Mouse (Mus musculus): ENCODE measurements at regions not wholly inside any gene's neighbourhood (a gene's known extent, or its start where the extent isn't known, plus 50 kb on each side); places are given as distances from the start of the nearest gene placed in this dataset.
A peak's percentile ranks its signal among the peaks of the same experiment; 100 is the strongest.

DNA sequence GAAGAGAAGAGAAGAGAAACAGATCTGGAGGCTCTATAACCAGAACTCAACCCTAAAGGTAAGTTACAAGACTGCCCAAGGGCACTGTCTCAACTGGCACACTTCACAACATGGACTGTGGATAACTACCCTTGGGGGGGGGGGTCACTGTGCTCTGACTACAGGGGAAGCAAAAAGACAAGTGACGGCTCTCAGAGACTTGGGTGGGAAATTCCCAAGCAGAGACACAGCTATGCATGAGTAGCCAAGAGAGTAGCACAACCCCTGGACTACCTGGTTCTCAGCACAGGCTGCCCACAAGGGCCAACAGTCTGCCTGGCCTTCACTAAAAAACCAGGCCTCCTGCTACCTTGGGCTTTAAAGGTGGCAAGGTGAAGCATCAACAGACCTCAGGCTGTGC is 146.3 kb upstream of the Tle3 start:
- Histone ChIP-seq H3K9ac (replicated peaks; ENCODE audit: low read length, poor library complexity, severe bottlenecking) (no peak overlapping the region), H3K4me1 (ENCODE audit: insufficient read depth, low read length) (peaks cover 6% of the 10 kb centered on the region), H3K4me3 (ENCODE audit: low read depth, low read length) (no peak overlapping the region), H3K27ac (ENCODE audit: low read depth, low read length) (no peak overlapping the region), H3K4me2 (ENCODE audit: low read depth, low read length, poor library complexity, severe bottlenecking) (no peak overlapping the region), H3K9me3 (ENCODE audit: low read length) (no peaks in the 10 kb centered on the region), H3K27me3 (ENCODE audit: insufficient read depth, low read length) (no peaks in the 10 kb centered on the region; the same call in 1 of the 2 replicates), H3K36me3 (ENCODE audit: insufficient read depth, low read length) (no peaks in the 10 kb centered on the region)
- no peak for TF ChIP-seq CTCF (IDR thresholded peaks at IDR 0.05)
- WGBS = 88% methylated on average over 1 of the region's 1 CpGs
- DNase-seq (ENCODE audit: low spot score) (no peak), ATAC-seq (ENCODE audit: low FRiP score) (no peak)

DNA sequence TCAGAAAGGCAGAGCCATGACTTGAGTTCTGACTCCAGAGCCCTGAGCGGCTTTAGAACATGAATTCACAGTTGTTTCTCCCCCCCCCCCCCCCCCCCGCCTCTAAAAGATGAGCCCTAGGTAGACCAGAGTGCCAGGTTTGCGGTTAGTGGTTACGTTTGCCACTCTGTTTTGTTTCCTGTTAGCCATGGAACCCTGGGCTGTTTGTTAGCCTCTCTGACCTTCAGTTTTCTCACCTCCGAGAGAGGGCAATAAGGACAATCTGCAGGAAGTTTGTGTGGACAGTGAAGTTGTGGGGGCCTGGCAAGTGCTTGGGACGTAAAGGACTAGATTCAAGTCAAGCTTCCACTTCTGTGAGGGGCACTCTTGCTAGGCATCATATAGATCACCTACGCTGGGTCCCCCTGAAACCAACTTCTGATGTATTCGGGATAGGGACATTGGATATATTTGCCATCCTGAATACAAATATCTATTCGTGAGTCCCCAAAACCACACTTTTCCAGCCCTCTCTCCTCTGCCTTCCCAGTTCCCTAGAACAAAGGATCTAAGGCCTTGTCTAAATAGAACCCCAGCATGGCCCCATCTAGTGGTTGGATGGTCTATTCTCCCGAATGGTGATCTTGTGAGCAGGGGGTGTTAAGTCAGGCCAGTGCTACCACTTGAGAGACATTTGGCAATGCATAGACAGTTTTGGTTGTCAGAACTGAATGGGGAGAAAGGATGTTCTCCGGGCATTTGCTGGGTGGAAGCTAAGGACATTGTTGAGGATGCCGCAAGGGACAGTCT is 145.4 kb upstream of the Tle3 start:
- Histone ChIP-seq H3K4me1 (ENCODE audit: insufficient read depth, low read length) (peaks cover 6% of the 10 kb centered on the region), H3K27me3 (ENCODE audit: insufficient read depth, low read length) (no peaks in the 10 kb centered on the region; the same call in 1 of the 2 replicates), H3K36me3 (ENCODE audit: insufficient read depth, low read length) (no peaks in the 10 kb centered on the region), H3K9ac (replicated peaks; ENCODE audit: low read length, poor library complexity, severe bottlenecking) (no peak overlapping the region), H3K4me2 (ENCODE audit: low read depth, low read length, poor library complexity, severe bottlenecking) (no peak overlapping the region), H3K27ac (ENCODE audit: low read depth, low read length) (no peak overlapping the region), H3K4me3 (ENCODE audit: low read depth, low read length) (no peak overlapping the region), H3K9me3 (ENCODE audit: low read length) (no peaks in the 10 kb centered on the region)
- 89% methylated on average over 11 of the region's 12 CpGs for WGBS
- ATAC-seq (ENCODE audit: low FRiP score) = no peak
- DNase-seq (ENCODE audit: low spot score) = peak; percentile 52
- peak; percentile 64 for TF ChIP-seq CTCF (IDR thresholded peaks at IDR 0.05)

DNA sequence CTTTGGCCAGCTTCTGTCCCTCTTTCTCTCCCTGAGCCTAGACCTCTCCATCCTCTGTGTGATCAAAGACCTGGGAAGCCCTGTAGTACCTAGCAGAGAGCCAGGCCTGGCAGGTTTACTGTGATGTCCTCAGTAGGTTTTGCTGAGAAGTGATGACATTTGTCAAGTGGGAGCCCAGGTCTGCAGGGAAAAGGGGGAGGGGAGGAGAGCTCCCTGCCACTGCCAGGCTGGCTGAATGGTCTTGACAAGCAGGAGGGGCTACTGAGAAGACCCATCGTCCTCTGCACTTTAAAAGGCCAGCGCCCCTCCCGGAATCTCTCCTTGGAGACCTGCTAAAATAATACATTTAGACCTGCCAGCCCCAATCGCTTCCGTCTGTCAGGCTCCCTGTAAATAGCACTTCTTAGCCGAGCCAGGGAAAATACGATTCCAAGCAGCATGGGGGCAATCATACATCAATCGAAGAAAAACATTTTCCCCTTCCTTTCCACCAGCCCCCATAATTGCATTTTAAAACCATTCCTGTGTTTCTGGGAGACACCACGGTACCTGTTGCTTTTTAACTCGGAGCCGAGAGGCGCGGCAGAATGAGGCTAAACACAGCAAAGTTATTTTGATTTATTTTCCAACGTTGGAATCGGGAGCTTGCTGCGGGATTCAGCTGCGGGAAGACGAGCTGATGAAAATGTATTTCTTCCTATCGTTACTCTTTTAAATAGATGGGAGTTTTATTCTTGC is 144.5 kb upstream of the Tle3 start:
- Histone ChIP-seq H3K27ac (ENCODE audit: low read depth, low read length) (no peak overlapping the region), H3K27me3 (ENCODE audit: insufficient read depth, low read length) (no peaks in the 10 kb centered on the region; the same call in 1 of the 2 replicates), H3K9me3 (ENCODE audit: low read length) (no peaks in the 10 kb centered on the region), H3K36me3 (ENCODE audit: insufficient read depth, low read length) (no peaks in the 10 kb centered on the region), H3K4me2 (ENCODE audit: low read depth, low read length, poor library complexity, severe bottlenecking) (no peak overlapping the region; the same call in 1 of the 2 replicates), H3K4me3 (ENCODE audit: low read depth, low read length) (no peak overlapping the region), H3K9ac (replicated peaks; ENCODE audit: low read length, poor library complexity, severe bottlenecking) (no peak overlapping the region), H3K4me1 (ENCODE audit: insufficient read depth, low read length) (peaks cover 6% of the 10 kb centered on the region)
- no peak for DNase-seq (ENCODE audit: low spot score)
- WGBS = 24% methylated on average over 19 of the region's 19 CpGs
- no peak for ATAC-seq (ENCODE audit: low FRiP score)
- no peak for TF ChIP-seq CTCF (IDR thresholded peaks at IDR 0.05)

DNA sequence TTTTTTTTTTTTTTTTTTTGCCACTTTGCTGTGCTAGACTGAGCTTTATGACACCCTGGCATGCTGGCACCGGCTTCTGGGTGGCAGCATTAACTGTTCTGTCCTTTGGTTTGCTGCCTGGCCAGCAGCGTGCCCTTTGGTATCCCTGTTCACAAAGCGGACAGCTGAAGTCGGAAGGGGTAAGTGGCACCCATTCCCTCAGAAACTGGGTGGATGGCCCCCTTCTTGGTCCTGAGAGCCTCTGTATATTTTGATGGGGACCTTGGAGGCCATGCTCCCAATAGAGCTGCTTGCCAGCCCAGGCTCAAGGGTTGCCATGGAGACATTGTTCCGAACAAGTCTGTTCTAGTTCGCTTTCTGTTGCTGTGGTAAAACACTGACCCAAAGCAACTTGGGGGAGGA is 143.9 kb upstream of the Tle3 start:
- no peak for TF ChIP-seq CTCF (IDR thresholded peaks at IDR 0.05)
- WGBS = 44% methylated on average over 6 of the region's 6 CpGs
- Histone ChIP-seq H3K4me2 (ENCODE audit: low read depth, low read length, poor library complexity, severe bottlenecking) (peak overlapping the region; percentile 9; the same call in 1 of the 2 replicates), H3K4me1 (ENCODE audit: insufficient read depth, low read length) (peaks cover 6% of the 10 kb centered on the region), H3K27ac (ENCODE audit: low read depth, low read length) (no peak overlapping the region), H3K27me3 (ENCODE audit: insufficient read depth, low read length) (no peaks in the 10 kb centered on the region; the same call in 1 of the 2 replicates), H3K4me3 (ENCODE audit: low read depth, low read length) (no peak overlapping the region), H3K9ac (replicated peaks; ENCODE audit: low read length, poor library complexity, severe bottlenecking) (no peak overlapping the region), H3K9me3 (ENCODE audit: low read length) (no peaks in the 10 kb centered on the region), H3K36me3 (ENCODE audit: insufficient read depth, low read length) (no peaks in the 10 kb centered on the region)
- no peak for ATAC-seq (ENCODE audit: low FRiP score)
- peak; percentile 55 for DNase-seq (ENCODE audit: low spot score)

DNA sequence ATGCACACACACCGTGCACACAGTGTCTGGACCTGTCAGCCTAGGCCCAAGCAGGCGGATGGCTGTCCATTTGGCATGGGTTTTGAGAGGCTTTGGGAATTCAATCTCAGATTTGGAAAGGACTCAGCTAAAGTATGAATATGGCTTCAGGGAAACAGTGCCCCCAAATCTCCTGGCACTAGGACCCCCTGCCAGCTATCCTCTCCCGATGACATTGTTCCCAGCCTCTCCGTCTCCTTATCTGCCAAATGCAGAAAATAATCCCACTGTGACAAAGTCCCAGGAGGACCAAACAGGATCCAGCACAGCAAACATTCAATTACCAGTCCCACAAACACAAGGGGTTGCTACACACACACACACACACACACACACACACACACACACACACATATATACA is 141.9 kb upstream of the Tle3 start:
- no peaks in the 10 kb centered on the region for H3K36me3 ChIP-seq (ENCODE audit: insufficient read depth, low read length)
- no peaks in the 10 kb centered on the region; the same call in 1 of the 2 replicates for H3K27me3 ChIP-seq (ENCODE audit: insufficient read depth, low read length)
- DNase-seq (ENCODE audit: low spot score) (no peak), ATAC-seq (ENCODE audit: low FRiP score) (0 out of 2 replicates have a peak, but pooled peaks have one; percentile 16)
- H3K4me3 ChIP-seq (ENCODE audit: low read depth, low read length) = no peak overlapping the region
- H3K4me1 ChIP-seq (ENCODE audit: insufficient read depth, low read length) = peaks cover 6% of the 10 kb centered on the region
- TF ChIP-seq CTCF (IDR thresholded peaks at IDR 0.05) = no peak
- H3K9me3 ChIP-seq (ENCODE audit: low read length) = no peaks in the 10 kb centered on the region
- 49% methylated on average over 4 of the region's 4 CpGs for WGBS
- H3K27ac ChIP-seq (ENCODE audit: low read depth, low read length) = no peak overlapping the region
- no peak overlapping the region for H3K4me2 ChIP-seq (ENCODE audit: low read depth, low read length, poor library complexity, severe bottlenecking)
- H3K9ac ChIP-seq (replicated peaks; ENCODE audit: low read length, poor library complexity, severe bottlenecking) = no peak overlapping the region

DNA sequence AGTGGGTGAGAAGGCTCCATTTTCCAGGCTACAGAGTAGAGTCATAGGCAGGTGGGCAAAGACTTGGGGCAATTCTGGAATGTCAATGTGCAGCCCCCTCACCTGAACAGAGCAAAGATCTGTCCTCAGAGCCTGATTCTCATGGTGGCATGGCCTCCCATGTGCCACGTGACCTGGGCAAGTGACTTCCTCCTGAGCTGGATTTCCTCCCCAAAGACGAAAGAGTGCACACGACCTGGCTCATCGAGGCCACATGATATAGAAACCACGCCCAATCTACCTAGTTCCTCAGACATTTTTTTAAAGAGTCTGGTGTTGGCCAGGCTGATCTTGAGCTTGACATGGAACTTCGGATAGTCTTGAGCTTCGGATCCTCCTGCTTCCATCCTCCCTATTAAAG is 139.5 kb upstream of the Tle3 start:
- DNase-seq (ENCODE audit: low spot score) (no peak), ATAC-seq (ENCODE audit: low FRiP score) (no peak)
- Histone ChIP-seq H3K4me2 (ENCODE audit: low read depth, low read length, poor library complexity, severe bottlenecking) (no peak overlapping the region), H3K27me3 (ENCODE audit: insufficient read depth, low read length) (peaks cover 5% of the 10 kb centered on the region; the same call in 1 of the 2 replicates), H3K9ac (replicated peaks; ENCODE audit: low read length, poor library complexity, severe bottlenecking) (no peak overlapping the region), H3K27ac (ENCODE audit: low read depth, low read length) (no peak overlapping the region), H3K9me3 (ENCODE audit: low read length) (no peaks in the 10 kb centered on the region), H3K36me3 (ENCODE audit: insufficient read depth, low read length) (no peaks in the 10 kb centered on the region), H3K4me3 (ENCODE audit: low read depth, low read length) (no peak overlapping the region), H3K4me1 (ENCODE audit: insufficient read depth, low read length) (peaks cover 21% of the 10 kb centered on the region)
- WGBS = 93% methylated on average over 7 of the region's 7 CpGs
- no peak for TF ChIP-seq CTCF (IDR thresholded peaks at IDR 0.05)
